Mouse (Mus musculus) olfactory bulb, adult 2 months (tissue): Measurements from ENCODE around the gene Pmel.

Source experiments
- CTCF ChIP-seq: fragments of 200-500 bp; IDR thresholded peaks from 2 replicates; pipeline ENCODE4 v1.5.1; 2012; ENCODE audit warnings: low read depth, mild to moderate bottlenecking, low read length, moderate library complexity; ENCODE audit not compliant: insufficient read depth
- POLR2A ChIP-seq: fragments of 200-500 bp; IDR thresholded peaks from 2 replicates; pipeline ENCODE4 v1.6.1; 2012; ENCODE audit warnings: mild to moderate bottlenecking, low read depth, low read length, moderate library complexity; ENCODE audit not compliant: insufficient read depth

DNA sequence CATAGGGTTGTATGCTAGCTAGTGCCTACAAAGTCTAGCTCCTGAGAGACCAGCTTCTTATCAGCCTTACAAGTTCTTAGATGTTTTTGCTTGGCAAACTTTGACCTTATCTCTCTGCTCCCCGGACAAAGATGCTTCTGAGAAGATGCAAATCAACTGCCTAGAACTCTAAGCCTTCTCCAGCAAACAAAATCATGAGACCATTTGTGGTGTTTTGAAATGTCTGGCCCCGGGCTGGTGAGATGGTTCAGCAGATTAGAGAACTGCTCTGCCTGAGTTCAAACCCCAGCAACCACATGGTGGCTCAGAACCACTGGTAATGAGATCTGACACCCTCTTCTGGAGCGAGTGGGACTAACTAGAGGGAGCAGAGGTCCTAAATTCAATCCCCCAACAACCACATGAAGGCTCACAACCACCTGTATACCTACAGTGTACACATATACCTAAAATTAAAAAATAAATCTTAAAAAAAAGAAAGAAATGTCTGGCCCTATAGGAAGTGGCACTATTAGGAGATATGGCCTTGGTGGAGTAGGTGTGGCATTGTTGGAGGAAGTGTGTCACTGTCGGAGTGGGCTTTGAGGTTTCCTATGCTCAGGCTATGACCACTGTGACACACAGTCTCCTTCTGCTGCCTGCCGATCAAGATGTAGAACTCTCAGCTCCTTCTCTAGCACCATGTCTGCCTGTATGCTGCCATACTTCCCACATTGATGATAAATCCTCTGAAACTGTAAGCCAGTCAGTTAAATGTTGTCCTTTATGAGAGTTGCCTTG is 40.4 kb upstream of the Pmel start:
- no peak for TF ChIP-seq CTCF
- TF ChIP-seq POLR2A: no peak
